Mouse (Mus musculus): ENCODE data around the gene Ndufa7.
"Not testable (repeated sequence)": the region's sequence is repeated elsewhere in the genome, so short reads cannot be mapped to it uniquely, and the experiment has no call there.

Gene Ndufa7

GRCm38 (mm10) chr17:33811142-33811516, 13.2 kb upstream of the Ndufa7 start:
- ATAC-seq (ENCODE audit: low TSS enrichment): no peak; the same call in 1 of the 2 replicates

GRCm38 (mm10) chr17:33812475-33812874, 11.9 kb upstream of the Ndufa7 start:
- no peak for ATAC-seq (ENCODE audit: low TSS enrichment)

GRCm38 (mm10) chr17:33812990-33813389, 11.4 kb upstream of the Ndufa7 start:
- ATAC-seq (ENCODE audit: low TSS enrichment): no peak

- ATAC-seq (ENCODE audit: low TSS enrichment): no peak
Observed at GRCm38 (mm10) chr17:33815399-33815798, 9.0 kb upstream of the Ndufa7 start.

- no peak for ATAC-seq (ENCODE audit: low TSS enrichment)
Observed at GRCm38 (mm10) chr17:33816612-33817011, 7.8 kb upstream of the Ndufa7 start.

GRCm38 (mm10) chr17:33817184-33817968, 7.0 kb upstream of the Ndufa7 start:
- ATAC-seq (ENCODE audit: low TSS enrichment): peak; percentile 84

GRCm38 (mm10) chr17:33817969-33818643, 6.3 kb upstream of the Ndufa7 start:
- peak; percentile 35; the same call in 1 of the 2 replicates for ATAC-seq (ENCODE audit: low TSS enrichment)

GRCm38 (mm10) chr17:33822436-33822959, 1.9 kb upstream of the Ndufa7 start:
- no peak for ATAC-seq (ENCODE audit: low TSS enrichment)

GRCm38 (mm10) chr17:33823171-33823570, 1.2 kb upstream of the Ndufa7 start:
- ATAC-seq (ENCODE audit: low TSS enrichment): not testable (repeated sequence)

GRCm38 (mm10) chr17:33824997-33825330, 592 bp downstream of the Ndufa7 start:
- not testable (repeated sequence) for ATAC-seq (ENCODE audit: low TSS enrichment)

- no peak for ATAC-seq (ENCODE audit: low TSS enrichment)
Observed at GRCm38 (mm10) chr17:33825462-33825861, 1.1 kb downstream of the Ndufa7 start.

- ATAC-seq (ENCODE audit: low TSS enrichment): no peak
Observed at GRCm38 (mm10) chr17:33826850-33827249, 2.5 kb downstream of the Ndufa7 start.

GRCm38 (mm10) chr17:33828892-33829291, 4.5 kb downstream of the Ndufa7 start:
- ATAC-seq (ENCODE audit: low TSS enrichment): no peak

- no peak for ATAC-seq (ENCODE audit: low TSS enrichment)
Observed at GRCm38 (mm10) chr17:33829561-33829960, 5.2 kb downstream of the Ndufa7 start.

GRCm38 (mm10) chr17:33842966-33843795, 18.8 kb downstream of the Ndufa7 start, which contains the start of gene Cd320:
Cd320 (plus strand) TSS chr17:33843091.
- peak; percentile 94 for ATAC-seq (ENCODE audit: low TSS enrichment)

GRCm38 (mm10) chr17:33844196-33844595, 19.8 kb downstream of the Ndufa7 start:
- ATAC-seq (ENCODE audit: low TSS enrichment): no peak

GRCm38 (mm10) chr17:33848139-33848538, 23.8 kb downstream of the Ndufa7 start:
- no peak for ATAC-seq (ENCODE audit: low TSS enrichment)

GRCm38 (mm10) chr17:33851331-33851730, 27.0 kb downstream of the Ndufa7 start:
- ATAC-seq (ENCODE audit: low TSS enrichment): no peak

- ATAC-seq (ENCODE audit: low TSS enrichment): no peak
Observed at GRCm38 (mm10) chr17:33857816-33858215, 33.4 kb downstream of the Ndufa7 start.

GRCm38 (mm10) chr17:33865330-33866030, 41.1 kb downstream of the Ndufa7 start:
- peak; percentile 100 for ATAC-seq (ENCODE audit: low TSS enrichment)

- not testable (repeated sequence) for ATAC-seq (ENCODE audit: low TSS enrichment)
Observed at GRCm38 (mm10) chr17:33873537-33873936, 49.2 kb downstream of the Ndufa7 start, which contains the start of gene Gm7029. Gm7029 (plus strand) TSS chr17:33873837.
